Comparison of ENCODE assay signal across 17 mouse cellular contexts in the genomic region with DNA sequence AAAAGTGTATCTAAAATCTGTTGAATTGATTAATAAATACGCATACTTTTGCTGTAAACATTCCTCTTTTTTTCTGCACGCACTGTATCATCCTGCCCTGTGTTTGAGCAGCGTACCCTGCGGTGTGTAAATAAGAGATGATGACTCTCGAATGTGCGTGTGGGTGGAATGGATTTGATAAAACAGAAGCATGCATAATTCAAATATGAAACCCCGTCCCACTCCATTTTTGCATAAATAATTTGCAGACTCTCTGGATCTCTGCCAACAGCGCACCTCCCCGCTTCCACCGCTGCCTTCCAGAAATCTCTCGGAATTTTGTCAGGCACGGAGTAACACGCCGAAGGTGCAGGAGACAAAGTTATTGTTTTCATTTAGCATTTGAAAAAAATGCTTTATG.
DNase-seq lines count a peak whose midpoint lies in the region; ATAC-seq and TF ChIP-seq lines count a peak whose summit lies in the region.
"Had no signal": no experiment of that assay in that cellular context is flagged by ENCODE, and none has a peak within 500 bp of the region (broad histone marks: within the 10 kb centered on the region; RNA-seq: fewer than 3 reads in every experiment).

No protein-coding gene starts in this region.

- H3K9ac ChIP-seq in forebrain, embryonic 13.5 days: no peak overlapping the region
- no peak overlapping the region for H3K9ac ChIP-seq in forebrain, embryonic 12.5 days
- H3K9ac ChIP-seq in forebrain, postnatal 0 days: no peak overlapping the region
- H3K9ac ChIP-seq: limb, embryonic 12.5 days; liver, embryonic 14.5 days had no signal

- no peak for TF ChIP-seq CTCF in forebrain, postnatal 0 days (IDR thresholded peaks at IDR 0.05; ENCODE audit: low read depth)

- peak; percentile 27 for DNase-seq in layer of hippocampus, adult 9-11 months
- no peak for DNase-seq in layer of hippocampus, postnatal 10 days (ENCODE audit: low spot score in 2 of 2)
- DNase-seq in brain, adult 2 months (ENCODE audit: low read depth, low spot score): peak; percentile 51
- peak; percentile 36 for DNase-seq in forebrain, postnatal 0 days
- DNase-seq in thymus, postnatal 14 days: no peak
- DNase-seq: adrenal gland, adult 2 months; cerebellum, adult 11-12 months; gastrocnemius, postnatal 10 days; heart, adult 18-20 months; kidney, postnatal 10 days; lung, postnatal 10 days; thymus, postnatal 4 days had no signal

- ATAC-seq in forebrain, embryonic 13.5 days: 0 out of 2 replicates have a peak, but pooled peaks have one; percentile 45
- no peak for ATAC-seq in forebrain, embryonic 12.5 days (ENCODE audit: low FRiP score)
- ATAC-seq in forebrain, postnatal 0 days: peak; percentile 60; the same call in 1 of the 2 replicates
- ATAC-seq: intestine, embryonic 16.5 days had no signal

- 74% methylated on average over 14 of the region's 14 CpGs for WGBS in forebrain, embryonic 13.5 days
- 83% methylated on average over 14 of the region's 14 CpGs for WGBS in forebrain, embryonic 12.5 days
- 53% methylated on average over 14 of the region's 14 CpGs for WGBS in forebrain, postnatal 0 days

- H3K4me3 ChIP-seq in forebrain, embryonic 13.5 days: no peak overlapping the region
- no peak overlapping the region for H3K4me3 ChIP-seq in forebrain, embryonic 12.5 days (replicated peaks)
- no peak overlapping the region for H3K4me3 ChIP-seq in forebrain, postnatal 0 days (ENCODE audit: low read depth, low read length)
- H3K4me3 ChIP-seq: limb, embryonic 12.5 days had no signal

- no peaks in the 10 kb centered on the region for H3K36me3 ChIP-seq in forebrain, embryonic 13.5 days (ENCODE audit: poor library complexity, severe bottlenecking)
- H3K36me3 ChIP-seq in forebrain, embryonic 12.5 days (replicated peaks): no peaks in the 10 kb centered on the region
- no peaks in the 10 kb centered on the region for H3K36me3 ChIP-seq in forebrain, postnatal 0 days (ENCODE audit: insufficient read depth)
- H3K36me3 ChIP-seq: limb, embryonic 12.5 days had no signal

- H3K27ac ChIP-seq in forebrain, embryonic 13.5 days: no peak overlapping the region
- no peak overlapping the region for H3K27ac ChIP-seq in forebrain, embryonic 12.5 days
- H3K27ac ChIP-seq in forebrain, postnatal 0 days (ENCODE audit: low read depth, low read length): no peak overlapping the region
- H3K27ac ChIP-seq: limb, embryonic 12.5 days; liver, embryonic 14.5 days had no signal

- no peaks in the 10 kb centered on the region for H3K4me1 ChIP-seq in forebrain, embryonic 13.5 days
- H3K4me1 ChIP-seq in forebrain, embryonic 12.5 days: no peaks in the 10 kb centered on the region
- H3K4me1 ChIP-seq in forebrain, postnatal 0 days (ENCODE audit: insufficient read depth): no peaks in the 10 kb centered on the region
- H3K4me1 ChIP-seq: limb, embryonic 12.5 days had no signal

- no peak overlapping the region for H3K4me2 ChIP-seq in forebrain, embryonic 13.5 days
- no peak overlapping the region for H3K4me2 ChIP-seq in forebrain, embryonic 12.5 days
- H3K4me2 ChIP-seq in forebrain, postnatal 0 days (ENCODE audit: low read depth): no peak overlapping the region
- H3K4me2 ChIP-seq: limb, embryonic 12.5 days had no signal

- H3K27me3 ChIP-seq in forebrain, embryonic 13.5 days: no peaks in the 10 kb centered on the region
- no peaks in the 10 kb centered on the region for H3K27me3 ChIP-seq in forebrain, embryonic 12.5 days
- no peaks in the 10 kb centered on the region for H3K27me3 ChIP-seq in forebrain, postnatal 0 days (ENCODE audit: insufficient read depth, low read length)
- H3K27me3 ChIP-seq: limb, embryonic 12.5 days had no signal

- H3K9me3 ChIP-seq in forebrain, embryonic 13.5 days (replicated peaks): no peaks in the 10 kb centered on the region
- H3K9me3 ChIP-seq in forebrain, embryonic 12.5 days: no peaks in the 10 kb centered on the region
- H3K9me3 ChIP-seq in forebrain, postnatal 0 days (ENCODE audit: low read length): no peaks in the 10 kb centered on the region
- H3K9me3 ChIP-seq: limb, embryonic 12.5 days had no signal

Comparison
In these comparisons a context has a peak if more than half of its experiments do, and no peak if none do; other contexts are left out.
1. DNase-seq: peak in layer of hippocampus, adult 9-11 months (single experiment), brain, adult 2 months (single experiment) and forebrain, postnatal 0 days (single experiment); none in layer of hippocampus, postnatal 10 days (0 of 2) and thymus, postnatal 14 days (single experiment).